Mouse (Mus musculus): ENCODE data around the gene Ptrh1.

- no peak for TF ChIP-seq POLR2A (IDR thresholded peaks at IDR 0.05; ENCODE audit: insufficient read depth, low read depth, low read length)
- TF ChIP-seq CTCF (IDR thresholded peaks at IDR 0.05): no peak
- no peak for TF ChIP-seq EP300 (IDR thresholded peaks at IDR 0.05; ENCODE audit: insufficient read depth, low read depth, low read length)
These were observed 23.4 kb upstream of the Ptrh1 start for GRCm38 (mm10) chr2:32752181-32752580.
